Mouse (Mus musculus) adrenal gland, postnatal 0 days (tissue): Measurements from ENCODE around the gene Tent5b. TPM values are rescaled to one million over a fixed set of nuclear protein-coding genes. Genes with fewer than 3 reads are reported as not detected.

Source experiments
- polyA plus RNA-seq: library from polyadenylated mRNA; unstranded; fragments of >200 nt; fragmentation: Nextera tagmentation; extraction: Ambion mirVana; gene quantifications from 2 replicates; pipeline ENCODE4 v1.2.1, GENCODE M21; 2015

Gene Tent5b
- 1.3 and 1.5 TPM in 2 replicates for polyA plus RNA-seq

DNA sequence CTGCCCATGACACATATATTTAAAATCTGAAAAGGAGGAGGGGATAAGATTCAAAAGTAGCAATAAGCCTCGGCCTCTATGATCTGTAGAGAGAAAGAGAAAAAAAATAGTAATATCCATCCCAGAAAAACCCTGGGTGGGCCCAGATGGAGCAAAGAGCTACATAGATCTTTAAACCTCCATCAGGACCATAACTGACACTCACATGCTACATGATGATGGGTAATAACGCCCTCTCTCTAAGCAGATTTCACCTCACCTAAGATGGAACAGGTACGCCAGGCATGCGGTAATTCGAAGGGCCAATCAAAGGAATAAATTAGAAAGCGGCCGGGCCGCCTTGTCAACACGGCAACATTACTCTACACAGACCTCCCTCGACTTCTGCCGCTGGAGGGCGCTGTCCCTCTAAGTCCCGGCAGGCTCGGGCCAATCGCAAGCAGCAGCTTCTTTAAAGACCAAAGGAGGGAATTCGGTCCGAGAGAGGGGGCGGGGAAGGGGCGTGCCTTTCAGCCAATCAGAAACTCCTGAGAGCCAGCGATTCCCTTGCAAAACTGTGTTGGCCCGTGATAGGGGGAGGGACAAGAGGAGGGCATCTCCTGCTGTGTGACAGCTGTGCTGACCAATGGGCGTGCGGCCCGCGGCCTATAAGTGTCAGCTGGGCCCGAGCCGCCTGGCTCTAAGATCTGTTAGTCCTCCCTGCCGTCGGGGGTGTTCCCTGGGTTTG, at the start of gene Tent5b:
TSS of gene Tent5b (plus strand) at position 675 of the 727 bp plus-strand sequence.

DNA sequence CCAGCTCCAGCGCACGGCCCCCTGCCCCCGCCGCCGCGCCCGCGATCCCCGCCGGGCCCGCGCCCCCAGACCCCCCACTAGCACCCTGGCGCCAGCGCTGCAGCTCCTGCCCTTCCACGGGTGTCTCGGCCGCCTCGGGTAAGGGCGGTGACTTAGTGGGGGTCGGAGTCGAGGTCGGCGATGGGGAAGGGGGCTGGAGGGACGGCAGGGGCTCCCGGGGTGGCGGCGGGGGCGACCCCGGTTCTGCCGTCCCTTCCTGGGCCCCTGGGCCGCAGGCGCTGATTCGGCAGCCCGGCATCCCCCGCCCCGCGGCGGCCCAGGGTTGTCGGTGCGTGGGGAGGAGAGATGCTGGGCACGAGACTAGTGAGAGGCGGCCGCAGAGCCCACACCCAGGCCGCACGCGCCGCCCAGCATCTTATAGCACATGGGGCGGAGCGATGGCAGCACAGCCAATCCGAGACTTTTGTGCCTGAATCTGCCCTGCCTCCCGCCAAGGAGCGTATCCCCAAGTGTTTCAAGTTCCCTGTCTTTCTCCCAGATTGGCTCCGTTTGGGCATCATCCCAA, 18.3 kb downstream of the Tent5b start, which contains the start of gene Trnp1:
TSS of gene Trnp1 (minus strand) at position 391 of the 565 bp plus-strand sequence.

DNA sequence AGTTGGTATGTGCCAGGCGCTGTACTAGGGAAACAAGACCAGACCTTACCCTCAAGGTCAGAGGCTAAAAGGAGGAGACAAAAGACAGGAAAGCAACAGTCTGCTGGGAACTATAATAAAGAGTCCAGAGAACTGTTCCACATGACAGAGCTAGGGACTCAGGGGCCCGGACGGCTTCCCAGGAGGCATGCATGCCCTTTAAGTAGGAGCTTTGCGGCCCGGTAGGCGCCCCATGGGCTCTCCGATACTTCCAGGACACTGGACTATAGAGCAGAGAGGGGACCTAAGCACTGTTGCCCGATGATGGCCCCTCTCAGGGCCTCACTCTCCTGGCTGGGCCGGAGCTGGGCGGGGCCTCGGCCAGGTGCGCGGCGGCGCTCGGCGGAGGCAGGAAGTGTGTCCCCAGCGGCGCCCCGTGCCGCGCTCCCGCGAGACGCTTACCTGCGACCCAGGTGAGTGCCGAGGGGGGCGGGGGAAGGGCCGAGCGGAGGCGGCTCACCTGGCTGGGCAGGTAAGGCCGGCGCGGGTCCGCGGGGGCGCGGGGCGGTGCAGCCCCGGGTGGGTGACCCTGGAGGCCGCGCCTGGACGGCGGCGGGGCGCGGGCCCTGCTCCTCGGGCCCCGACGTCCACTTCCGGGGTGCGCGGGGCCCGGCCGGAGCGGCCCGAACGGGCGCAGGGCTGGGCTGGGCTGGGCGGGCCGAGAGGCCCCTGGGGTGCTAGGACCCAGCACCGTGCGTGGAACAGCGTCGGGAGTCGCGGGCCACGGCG, 38.9 kb downstream of the Tent5b start, which contains the start of gene Kdf1:
TSS of gene Kdf1 (plus strand) at position 363 of the 768 bp plus-strand sequence.

Other genes starting within 250 kb of the Tent5b start
- 5.4 and 6.8 TPM in 2 replicates for gene Map3k6, start 239.3 kb upstream of the Tent5b start, polyA plus RNA-seq
- gene Sytl1, start 217.0 kb upstream of the Tent5b start, polyA plus RNA-seq: 1.5 and 1.7 TPM in 2 replicates
- 80.3 and 102 TPM in 2 replicates for gene Tmem222, start 202.3 kb upstream of the Tent5b start, polyA plus RNA-seq
- 11.5 and 11.7 TPM in 2 replicates for gene Wdtc1, start 126.7 kb upstream of the Tent5b start, polyA plus RNA-seq
- 6.0 and 9.6 TPM in 2 replicates for gene Slc9a1, start 110.4 kb upstream of the Tent5b start, polyA plus RNA-seq
- 4.7 and 15.7 TPM in 2 replicates for gene Trnp1, start 18.4 kb downstream of the Tent5b start, polyA plus RNA-seq
- 1.2 and 3.2 TPM in 2 replicates for gene Kdf1, start 38.8 kb downstream of the Tent5b start, polyA plus RNA-seq
- 156 and 220 TPM in 2 replicates for gene Nudc, start 65.9 kb downstream of the Tent5b start, polyA plus RNA-seq
- 11.5 and 32.1 TPM in 2 replicates for gene Nr0b2, start 73.2 kb downstream of the Tent5b start, polyA plus RNA-seq
- 6.9 and 8.8 TPM in 2 replicates for gene Gpatch3, start 94.6 kb downstream of the Tent5b start, polyA plus RNA-seq
- gene Gpn2, start 104.2 kb downstream of the Tent5b start, polyA plus RNA-seq: 11.2 and 13.5 TPM in 2 replicates
- 0.72 and 1.0 TPM in 2 replicates for gene Sfn, start 122.0 kb downstream of the Tent5b start, polyA plus RNA-seq
- gene Zdhhc18, start 170.0 kb downstream of the Tent5b start, polyA plus RNA-seq: 5.2 and 7.4 TPM in 2 replicates
- 13.2 and 19.0 TPM in 2 replicates for gene Pigv, start 192.5 kb downstream of the Tent5b start, polyA plus RNA-seq